Mouse (Mus musculus) forebrain, embryonic 11.5 days (tissue): ENCODE data around the gene Akap10. TPM values are rescaled to one million over a fixed set of nuclear protein-coding genes. Genes with fewer than 3 reads are reported as not detected.

ENCODE experiments used
- ATAC-seq: fragments of 200-750 bp; cut with Nextera tagmentation; replicated peaks from 2 replicates; pipeline ENCODE4 v1.8.0; 2017; ENCODE audit warnings: moderate TSS enrichment; ENCODE audit not compliant: low FRiP score
- DNase-seq: peaks from one replicate; pipeline ENCODE4 v3.0.0-alpha.2; 2017; ENCODE audit warnings: low spot score
- H3K27ac ChIP-seq: fragments of 300-500 bp; sonication (generic); 2 replicates; pipeline ENCODE4 v1.5.1; 2014; ENCODE audit warnings: low read depth, low read length
- H3K27me3 ChIP-seq: fragments of 300-500 bp; sonication (generic); 2 replicates; pipeline ENCODE4 v1.6.1; 2014; ENCODE audit warnings: mild to moderate bottlenecking, low read length, mixed read lengths; ENCODE audit not compliant: control insufficient read depth, insufficient read depth
- H3K36me3 ChIP-seq: fragments of 300-500 bp; sonication (generic); 2 replicates; pipeline ENCODE4 v1.6.1; 2014; ENCODE audit warnings: mild to moderate bottlenecking, low read length, moderate library complexity, mixed read lengths; ENCODE audit not compliant: control insufficient read depth, insufficient read depth
- H3K4me1 ChIP-seq: fragments of 300-500 bp; sonication (generic); replicated peaks from 2 replicates; pipeline ENCODE4 v1.6.1; 2014; ENCODE audit warnings: low read length, mixed read lengths; ENCODE audit not compliant: control insufficient read depth, insufficient read depth
- H3K4me2 ChIP-seq: fragments of 300-500 bp; sonication (generic); 2 replicates; pipeline ENCODE4 v1.6.1; 2014; ENCODE audit warnings: low read depth, mild to moderate bottlenecking, low read length, moderate library complexity, mixed read lengths; ENCODE audit not compliant: severe bottlenecking
- H3K4me3 ChIP-seq: fragments of 300-500 bp; sonication (generic); 2 replicates; pipeline ENCODE4 v1.5.1; 2014; ENCODE audit warnings: low read depth, low read length
- H3K9ac ChIP-seq: fragments of 300-500 bp; sonication (generic); 2 replicates; pipeline ENCODE4 v1.6.1; 2014; ENCODE audit warnings: low read length
- H3K9me3 ChIP-seq: fragments of 300-500 bp; sonication (generic); 2 replicates; pipeline ENCODE4 v1.6.1; 2016; ENCODE audit warnings: low read length, mixed read lengths; ENCODE audit not compliant: control insufficient read depth
- WGBS: fragments of 180-500 bp; shearing (Covaris S2); extraction: QIAGEN DNeasy Blood & Tissue Kit; methylation state at CpG from one replicate; pipeline ENCODE4 v1.1.7; 2014; 5-methylcytosine and 5-hydroxymethylcytosine counted together
- polyA plus RNA-seq: library from polyadenylated mRNA; unstranded; fragments of >200 nt; fragmentation: Nextera tagmentation; extraction: Ambion mirVana; gene quantifications from 2 replicates; pipeline ENCODE4 v1.2.1, GENCODE M21; 2014

Gene Akap10
- polyA plus RNA-seq, 1 experiment from 2014 or later = 18.6 TPM

GRCm38 (mm10) chr11:61919702-61920101 is 10.3 kb downstream of the Akap10 start:
- H3K27me3 ChIP-seq = no peaks in the 10 kb centered on the region
- no peak for ATAC-seq
- no peak for DNase-seq
- H3K4me2 ChIP-seq = no peak overlapping the region
- no peak overlapping the region for H3K9ac ChIP-seq
- no peaks in the 10 kb centered on the region for H3K9me3 ChIP-seq
- no peak overlapping the region for H3K27ac ChIP-seq
- H3K4me1 ChIP-seq = no peaks in the 10 kb centered on the region
- WGBS = 97% methylated on average over 3 of the region's 3 CpGs
- H3K36me3 ChIP-seq = no peaks in the 10 kb centered on the region; the same call in 1 of the 2 replicates
- H3K4me3 ChIP-seq = no peak overlapping the region

DNA sequence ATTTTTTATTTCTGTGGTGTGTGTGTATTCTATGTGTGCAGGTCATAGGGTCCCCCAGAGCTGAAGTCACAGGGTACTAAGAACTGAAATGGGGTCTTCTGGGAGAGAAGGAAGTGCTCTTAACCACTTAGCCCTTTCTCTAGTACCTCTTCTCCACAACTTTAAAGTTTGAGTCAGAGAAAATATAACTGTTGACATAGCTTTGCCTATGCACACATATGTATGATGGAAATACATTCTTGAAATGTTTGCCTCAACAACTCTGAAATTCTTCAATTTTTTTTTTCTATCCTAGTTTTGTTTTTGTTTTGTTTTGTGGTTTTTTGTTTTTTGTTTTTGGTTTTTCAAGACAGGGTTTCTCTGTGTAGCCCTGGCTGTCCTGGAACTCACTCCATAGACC is 21.7 kb downstream of the Akap10 start:
- Histone ChIP-seq H3K9me3 (no peaks in the 10 kb centered on the region), H3K36me3 (peaks cover 2% of the 10 kb centered on the region; the same call in 1 of the 2 replicates), H3K4me3 (no peak overlapping the region), H3K27ac (no peak overlapping the region), H3K27me3 (no peaks in the 10 kb centered on the region), H3K9ac (no peak overlapping the region), H3K4me1 (no peaks in the 10 kb centered on the region), H3K4me2 (no peak overlapping the region)
- DNase-seq = no peak
- ATAC-seq = no peak

DNA sequence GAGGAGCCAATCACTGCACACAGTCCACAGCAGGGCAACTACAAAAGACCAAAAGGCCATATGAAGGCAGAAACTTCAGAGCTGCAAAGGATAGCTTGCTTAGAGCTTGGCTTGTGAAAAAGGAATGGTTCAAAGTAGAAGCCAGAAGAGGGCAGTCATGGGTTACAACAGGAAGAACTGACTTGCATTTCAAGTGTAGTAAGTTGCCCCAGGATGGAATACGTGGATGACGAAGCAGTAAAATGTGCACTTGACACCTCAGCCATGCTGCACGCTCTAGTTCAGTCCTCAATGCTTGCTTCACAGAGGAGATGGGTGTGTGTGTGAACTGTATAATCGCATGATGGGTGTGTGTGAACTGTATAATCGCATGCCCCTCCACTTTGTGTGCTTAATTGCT is 47.9 kb downstream of the Akap10 start:
- Histone ChIP-seq H3K27ac (no peak overlapping the region), H3K9me3 (no peaks in the 10 kb centered on the region), H3K4me1 (no peaks in the 10 kb centered on the region), H3K27me3 (no peaks in the 10 kb centered on the region), H3K9ac (no peak overlapping the region), H3K36me3 (peaks cover 10% of the 10 kb centered on the region; the same call in 1 of the 2 replicates), H3K4me2 (no peak overlapping the region), H3K4me3 (no peak overlapping the region)
- ATAC-seq (no peak), DNase-seq (no peak)
- 85% methylated on average over 5 of the region's 5 CpGs for WGBS

DNA sequence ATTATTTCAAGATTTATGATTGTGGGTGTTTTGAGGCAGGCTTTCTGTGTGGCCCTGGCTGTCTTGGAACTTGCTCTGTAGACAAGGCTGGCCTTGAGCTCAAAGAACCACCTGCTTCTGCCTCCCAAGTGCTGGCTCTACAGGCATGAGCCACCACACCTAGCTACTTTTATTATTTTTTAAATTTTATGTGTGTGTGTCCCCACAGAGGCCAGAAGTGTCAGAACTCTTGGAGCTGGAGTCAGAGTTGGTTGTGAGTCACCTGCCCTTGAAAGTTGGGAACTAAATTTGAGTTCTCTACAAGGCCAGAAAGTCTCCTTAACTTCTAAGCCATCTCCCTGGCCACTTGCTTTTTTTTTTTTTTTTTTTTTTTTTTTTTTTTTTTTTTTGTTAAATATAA is 50.1 kb downstream of the Akap10 start:
- Histone ChIP-seq H3K27me3 (no peaks in the 10 kb centered on the region), H3K27ac (no peak overlapping the region), H3K9ac (no peak overlapping the region), H3K4me2 (no peak overlapping the region), H3K9me3 (no peaks in the 10 kb centered on the region), H3K4me1 (no peaks in the 10 kb centered on the region), H3K36me3 (peaks cover 14% of the 10 kb centered on the region; the same call in 1 of the 2 replicates), H3K4me3 (no peak overlapping the region)
- ATAC-seq = no peak
- DNase-seq = no peak

DNA sequence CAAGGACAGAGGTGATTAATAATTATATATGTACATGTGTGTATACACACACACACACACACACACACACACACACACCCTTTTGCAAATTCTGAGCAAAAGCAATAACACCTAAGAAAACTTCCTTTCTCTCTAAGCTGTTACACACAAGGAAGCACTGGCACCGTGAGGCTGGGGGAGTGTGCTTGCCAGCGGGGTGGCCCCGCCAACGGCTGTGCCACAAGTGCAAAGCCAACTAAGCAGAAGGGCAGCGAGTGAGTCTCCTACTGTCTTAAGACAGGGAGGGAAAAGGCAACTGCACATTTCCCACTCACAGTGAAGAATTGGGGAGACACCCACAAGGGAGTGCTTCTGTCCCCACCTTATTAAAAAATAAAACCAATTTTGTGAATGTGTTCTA is 58.2 kb downstream of the Akap10 start:
- Histone ChIP-seq H3K9ac (no peak overlapping the region), H3K4me2 (no peak overlapping the region), H3K9me3 (no peaks in the 10 kb centered on the region), H3K4me3 (no peak overlapping the region), H3K36me3 (peaks cover 13% of the 10 kb centered on the region; the same call in 1 of the 2 replicates), H3K27me3 (no peaks in the 10 kb centered on the region), H3K4me1 (no peaks in the 10 kb centered on the region), H3K27ac (no peak overlapping the region)
- DNase-seq (no peak), ATAC-seq (no peak)
- WGBS = 88% methylated on average over 5 of the region's 5 CpGs

DNA sequence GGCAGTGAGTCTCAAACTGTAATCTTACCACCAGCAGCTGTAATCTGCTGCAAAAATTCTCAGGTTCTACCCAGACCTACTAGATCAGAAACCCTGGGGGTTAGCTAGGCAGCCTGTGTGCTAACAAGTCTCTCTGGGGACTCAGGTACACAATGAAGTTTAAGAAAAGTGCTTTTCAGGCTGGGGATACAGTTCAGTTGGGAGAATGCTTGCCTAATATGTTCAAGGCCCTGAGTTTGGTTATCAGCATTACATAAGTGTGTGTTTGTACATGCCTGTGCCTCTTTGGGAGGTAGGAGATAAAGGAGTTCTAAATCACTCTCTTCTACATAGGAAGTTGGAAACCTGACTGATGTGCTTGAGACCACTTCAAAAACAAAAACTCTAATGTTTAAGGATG is 63.2 kb downstream of the Akap10 start:
- no peaks in the 10 kb centered on the region for H3K4me1 ChIP-seq
- H3K9ac ChIP-seq = no peak overlapping the region
- H3K27me3 ChIP-seq = no peaks in the 10 kb centered on the region
- no peak for ATAC-seq
- H3K9me3 ChIP-seq = no peaks in the 10 kb centered on the region
- H3K4me2 ChIP-seq = no peak overlapping the region
- H3K4me3 ChIP-seq = no peak overlapping the region
- DNase-seq = no peak
- H3K27ac ChIP-seq = no peak overlapping the region
- no peaks in the 10 kb centered on the region; the same call in 1 of the 2 replicates for H3K36me3 ChIP-seq

- ATAC-seq = no peak
- Histone ChIP-seq H3K27me3 (no peaks in the 10 kb centered on the region), H3K27ac (no peak overlapping the region), H3K4me1 (no peaks in the 10 kb centered on the region), H3K4me2 (no peak overlapping the region), H3K36me3 (no peaks in the 10 kb centered on the region), H3K9ac (no peak overlapping the region), H3K9me3 (no peaks in the 10 kb centered on the region), H3K4me3 (no peak overlapping the region)
- 75% methylated on average over 6 of the region's 6 CpGs for WGBS
- no peak for DNase-seq
Measured at GRCm38 (mm10) chr11:61861781-61862547, 68.1 kb downstream of the Akap10 start.

DNA sequence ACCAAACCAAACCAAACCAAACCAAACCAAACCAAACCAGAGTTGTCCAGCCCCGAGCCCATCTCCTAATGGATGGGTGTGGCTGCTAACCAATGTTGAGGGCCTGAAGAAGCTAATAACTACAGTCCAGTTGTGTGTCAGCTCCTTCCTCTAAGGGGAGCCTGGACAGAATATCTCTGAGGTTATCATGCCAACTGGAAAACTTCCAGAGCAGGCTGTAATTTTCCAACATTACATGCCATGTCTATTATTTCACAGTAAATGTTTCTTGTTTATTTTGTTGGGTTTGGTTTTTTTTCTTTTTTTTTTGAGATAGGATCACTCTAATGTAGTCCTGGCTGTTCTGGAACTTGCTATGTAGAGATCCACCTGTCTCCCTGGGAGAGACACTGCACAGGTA is 70.7 kb downstream of the Akap10 start:
- Histone ChIP-seq H3K4me3 (no peak overlapping the region), H3K9ac (no peak overlapping the region), H3K4me1 (no peaks in the 10 kb centered on the region), H3K4me2 (no peak overlapping the region), H3K36me3 (no peaks in the 10 kb centered on the region), H3K27me3 (no peaks in the 10 kb centered on the region), H3K27ac (no peak overlapping the region), H3K9me3 (no peaks in the 10 kb centered on the region)
- DNase-seq (no peak), ATAC-seq (no peak)
- 69% methylated on average over 1 of the region's 1 CpGs for WGBS

- Histone ChIP-seq H3K36me3 (no peaks in the 10 kb centered on the region), H3K4me3 (peak overlapping the region; percentile 94), H3K9ac (peak overlapping the region; percentile 98), H3K27me3 (no peaks in the 10 kb centered on the region), H3K27ac (no peak overlapping the region), H3K4me2 (peak overlapping the region; percentile 78), H3K9me3 (no peaks in the 10 kb centered on the region), H3K4me1 (no peaks in the 10 kb centered on the region)
- ATAC-seq = no peak; the same call in 1 of the 2 replicates
- no peak for DNase-seq
- WGBS = 49% methylated on average over 6 of the region's 6 CpGs
Measured at GRCm38 (mm10) chr11:61855539-61855938, 74.5 kb downstream of the Akap10 start.
